Mouse (Mus musculus): ENCODE measurements at regions not wholly inside any gene's neighbourhood (a gene's known extent, or its start where the extent isn't known, plus 50 kb on each side); places are given as distances from the start of the nearest gene placed in this dataset.

GRCm38 (mm10) chr1:5311656-5312055 is 504.0 kb downstream of the Gm37988 start:
- no peak overlapping the region for H3K9ac ChIP-seq (ENCODE audit: insufficient read depth, low read depth)
- DNase-seq (ENCODE audit: extremely low read depth): no peak
- peaks cover 6% of the 10 kb centered on the region for H3K9me3 ChIP-seq (replicated peaks; ENCODE audit: low read length)
- no peak overlapping the region for H3K4me3 ChIP-seq (replicated peaks in 1 of 3; ENCODE audit: low read depth in 2 of 3, low read length in 2 of 3, poor library complexity in 1 of 3)
- no peaks in the 10 kb centered on the region for H3K79me2 ChIP-seq (replicated peaks; ENCODE audit: control insufficient read depth, extremely low read depth, insufficient read depth, poor library complexity, severe bottlenecking)
- TF ChIP-seq MXI1 (IDR thresholded peaks at IDR 0.05; ENCODE audit: low read depth, low read length) (no peak), BHLHE40 (IDR thresholded peaks at IDR 0.05; ENCODE audit: low read depth, low read length) (no peak), EP300 (IDR thresholded peaks at IDR 0.05; ENCODE audit: low read length) (no peak), JUN (IDR thresholded peaks at IDR 0.05; ENCODE audit: insufficient read depth, low read depth, low read length) (no peak), IRF4 (IDR thresholded peaks at IDR 0.05; ENCODE audit: low read depth, low read length) (no peak), ZNF384 (IDR thresholded peaks at IDR 0.05; ENCODE audit: low read depth, low read length) (no peak), POLR2A (IDR thresholded peaks at IDR 0.05; ENCODE audit: low read depth, low read length) (no peak), RAD21 (IDR thresholded peaks at IDR 0.05; ENCODE audit: low read depth, low read length) (no peak), USF1 (IDR thresholded peaks at IDR 0.05; ENCODE audit: low read depth, low read length) (no peak), ZMIZ1 (IDR thresholded peaks at IDR 0.05; ENCODE audit: low read depth, low read length) (no peak)
- dilution Hi-C loops (cut with MboI; ENCODE audit: extremely low pct_ligation_motif_present, extremely low pct_unique_long_range_greater_than_20kb, low sequenced_read_pairs): no loop called here
- no peak overlapping the region for H3K4me2 ChIP-seq (ENCODE audit: insufficient read depth, low read depth, poor library complexity, severe bottlenecking)
- peaks cover 0 to 24% of the 10 kb centered on the region in 2 experiments; a peak in 1 of 4 replicates for H3K4me1 ChIP-seq (ENCODE audit: control insufficient read depth in 1 of 2, insufficient read depth in 2 of 2)
- no peaks in the 10 kb centered on the region for H3K36me3 ChIP-seq (replicated peaks in 1 of 2; ENCODE audit: control insufficient read depth in 1 of 2, insufficient read depth in 1 of 2, low read length in 1 of 2)
- in situ Hi-C loops (cut with MboI; ENCODE audit: low pct_ligation_motif_present, low pct_unique_long_range_greater_than_20kb, low sequenced_read_pairs): no loop called here
- no peak overlapping the region for H3K27ac ChIP-seq (ENCODE audit: insufficient read depth, low read depth)
- no peaks in the 10 kb centered on the region for H3K27me3 ChIP-seq (replicated peaks)

- Histone ChIP-seq H3K36me3 (replicated peaks in 1 of 2; ENCODE audit: control insufficient read depth in 1 of 2, insufficient read depth in 1 of 2, low read length in 1 of 2) (no peaks in the 10 kb centered on the region), H3K4me1 (ENCODE audit: control insufficient read depth in 1 of 2, insufficient read depth in 2 of 2) (peaks cover 0 to 24% of the 10 kb centered on the region in 2 experiments; a peak in 1 of 4 replicates), H3K4me2 (ENCODE audit: insufficient read depth, low read depth, poor library complexity, severe bottlenecking) (no peak overlapping the region), H3K27ac (ENCODE audit: insufficient read depth, low read depth) (no peak overlapping the region), H3K27me3 (replicated peaks) (no peaks in the 10 kb centered on the region), H3K79me2 (replicated peaks; ENCODE audit: control insufficient read depth, extremely low read depth, insufficient read depth, poor library complexity, severe bottlenecking) (no peaks in the 10 kb centered on the region), H3K9me3 (replicated peaks; ENCODE audit: low read length) (no peaks in the 10 kb centered on the region), H3K4me3 (replicated peaks in 1 of 3; ENCODE audit: low read depth in 2 of 3, low read length in 2 of 3, poor library complexity in 1 of 3) (no peak overlapping the region), H3K9ac (ENCODE audit: insufficient read depth, low read depth) (no peak overlapping the region)
- DNase-seq (ENCODE audit: extremely low read depth): no peak
- in situ Hi-C loops (cut with MboI; ENCODE audit: low pct_ligation_motif_present, low pct_unique_long_range_greater_than_20kb, low sequenced_read_pairs) (no loop called here), dilution Hi-C loops (cut with MboI; ENCODE audit: extremely low pct_ligation_motif_present, extremely low pct_unique_long_range_greater_than_20kb, low sequenced_read_pairs) (no loop called here)
- TF ChIP-seq MAZ (IDR thresholded peaks at IDR 0.05; ENCODE audit: low read depth, low read length) (no peak), CTCF (conservative IDR thresholded peaks at IDR 0.05 in 1 of 2, IDR thresholded peaks at IDR 0.05 in 1 of 2; ENCODE audit: low read depth in 2 of 2, low read length in 2 of 2) (no peak), MYC (IDR thresholded peaks at IDR 0.05; ENCODE audit: low read depth, low read length) (no peak), PAX5 (IDR thresholded peaks at IDR 0.05; ENCODE audit: low read length) (no peak), EP300 (IDR thresholded peaks at IDR 0.05; ENCODE audit: low read length) (no peak), CHD1 (IDR thresholded peaks at IDR 0.05; ENCODE audit: low read depth, low read length) (no peak), MAFK (IDR thresholded peaks at IDR 0.05; ENCODE audit: insufficient replicate concordance, low read length) (no peak), E2F4 (IDR thresholded peaks at IDR 0.05; ENCODE audit: insufficient replicate concordance, low read depth, low read length) (no peak), JUN (IDR thresholded peaks at IDR 0.05; ENCODE audit: insufficient read depth, low read depth, low read length) (no peak), TBP (conservative IDR thresholded peaks at IDR 0.05; ENCODE audit: low read depth, low read length) (no peak), HCFC1 (IDR thresholded peaks at IDR 0.05; ENCODE audit: low read depth, low read length) (no peak), NRF1 (IDR thresholded peaks at IDR 0.05; ENCODE audit: low read depth, low read length) (no peak), ZKSCAN1 (IDR thresholded peaks at IDR 0.05; ENCODE audit: borderline replicate concordance, low read depth, low read length) (no peak), POLR2A (IDR thresholded peaks at IDR 0.05; ENCODE audit: low read depth, low read length) (no peak), JUND (conservative IDR thresholded peaks at IDR 0.05; ENCODE audit: low read depth, low read length) (no peak), SIN3A (IDR thresholded peaks at IDR 0.05; ENCODE audit: low read length) (no peak)
Measured at GRCm38 (mm10) chr1:5315839-5316238, 508.1 kb downstream of the Gm37988 start.

Measured in CH12.LX (cell line).